In genomic region chr19:45997365-45997764, GRCm38 (mm10) we compare ENCODE assay signal across 8 mouse cellular contexts. TPM values are rescaled to one million over a fixed set of nuclear protein-coding genes. Genes with fewer than 3 reads are reported as not detected.
DNase-seq lines count a peak whose midpoint lies in the region; ATAC-seq and TF ChIP-seq lines count a peak whose summit lies in the region.

No protein-coding gene starts in this region.

- peak overlapping the region; percentile 90 for H3K27ac ChIP-seq in heart, adult 2 months
- H3K27ac ChIP-seq in CH12.LX (ENCODE audit: insufficient read depth, low read depth), result peak overlapping the region; percentile 46; the same call in 1 of the 2 replicates
- no peak overlapping the region for H3K27ac ChIP-seq in forebrain, embryonic 16.5 days (ENCODE audit: low read length)
- H3K27ac ChIP-seq in macrophage, result peak overlapping the region; percentile 55

- TF ChIP-seq CTCF in heart, adult 2 months (IDR thresholded peaks at IDR 0.05), result no peak
- TF ChIP-seq CTCF in CH12.LX (conservative IDR thresholded peaks at IDR 0.05 in 1 of 2, IDR thresholded peaks at IDR 0.05 in 1 of 2; ENCODE audit: low read depth in 2 of 2, low read length in 2 of 2), result no peak

- no peak for TF ChIP-seq RAD21 in CH12.LX (IDR thresholded peaks at IDR 0.05; ENCODE audit: low read depth, low read length)

- peak overlapping the region; percentile 67 for H3K4me2 ChIP-seq in CH12.LX (ENCODE audit: insufficient read depth, low read depth, poor library complexity, severe bottlenecking)
- H3K4me2 ChIP-seq in forebrain, embryonic 16.5 days (ENCODE audit: low read length), result peak overlapping the region; percentile 66

- peak overlapping the region; percentile 95; the same call in 1 of the 2 replicates for H3K9ac ChIP-seq in heart, adult 2 months (ENCODE audit: low read depth, low read length)
- H3K9ac ChIP-seq in CH12.LX (ENCODE audit: insufficient read depth, low read depth), result peak overlapping the region; percentile 75
- H3K9ac ChIP-seq in forebrain, embryonic 16.5 days (replicated peaks; ENCODE audit: low read depth, low read length), result peak overlapping the region; percentile 90

- intact Hi-C loops in heart, adult 2 months (cut with DNase I), result no loop called here
- intact Hi-C loops in heart, postnatal 14 days (cut with DNase I), result no loop called here

- no peak for ATAC-seq in forebrain, embryonic 16.5 days

- H3K4me3 ChIP-seq in heart, adult 2 months, result peak overlapping the region; percentile 82
- H3K4me3 ChIP-seq in CH12.LX (replicated peaks in 1 of 3; ENCODE audit: low read depth in 2 of 3, low read length in 2 of 3, poor library complexity in 1 of 3) (peak overlapping the region; percentile 55 to 77 (median 63)), macrophage (ENCODE audit: inconsistent target) (peak overlapping the region; percentile 55)
- peak overlapping the region; percentile 84 for H3K4me3 ChIP-seq in forebrain, embryonic 16.5 days (replicated peaks; ENCODE audit: low read length)

- dilution Hi-C loops in CH12.LX (cut with MboI; ENCODE audit: extremely low pct_ligation_motif_present, extremely low pct_unique_long_range_greater_than_20kb, low sequenced_read_pairs), result no loop called here

- no peak for TF ChIP-seq EP300 in heart, adult 2 months (IDR thresholded peaks at IDR 0.05; ENCODE audit: insufficient read depth, low read depth, low read length)
- TF ChIP-seq EP300 in CH12.LX (IDR thresholded peaks at IDR 0.05; ENCODE audit: low read length), result no peak

- H3K9me3 ChIP-seq in CH12.LX (replicated peaks; ENCODE audit: low read length), result peaks cover 9% of the 10 kb centered on the region
- H3K9me3 ChIP-seq in forebrain, embryonic 16.5 days (ENCODE audit: control insufficient read depth, low read length), result no peaks in the 10 kb centered on the region

- H3K4me1 ChIP-seq in heart, adult 2 months (ENCODE audit: control insufficient read depth, insufficient read depth, low read length), result peaks cover 2% of the 10 kb centered on the region
- H3K4me1 ChIP-seq in CH12.LX (ENCODE audit: control insufficient read depth in 1 of 2, insufficient read depth in 2 of 2), result peaks cover 4 to 18% of the 10 kb centered on the region in 2 experiments; a peak in 3 of 4 replicates
- peaks cover 5% of the 10 kb centered on the region for H3K4me1 ChIP-seq in forebrain, embryonic 16.5 days (replicated peaks; ENCODE audit: control insufficient read depth, insufficient read depth, low read length)

- DNase-seq in heart, adult 2 months, result no peak
- no peak for DNase-seq in heart, postnatal 14 days
- peak; percentile 29 for DNase-seq in CH12.LX (ENCODE audit: extremely low read depth)
- DNase-seq in thymus, postnatal 4 days, result no peak
- DNase-seq in gastrocnemius, postnatal 25 days, result no peak
- no peak for DNase-seq in layer of hippocampus, adult 18-20 months (ENCODE audit: low spot score in 2 of 2)

- H3K79me2 ChIP-seq in heart, adult 2 months (replicated peaks; ENCODE audit: control insufficient read depth, insufficient read depth, low read length), result no peaks in the 10 kb centered on the region
- H3K79me2 ChIP-seq in CH12.LX (replicated peaks; ENCODE audit: control insufficient read depth, extremely low read depth, insufficient read depth, poor library complexity, severe bottlenecking), result peaks cover 4% of the 10 kb centered on the region; the same call in 1 of the 2 replicates
- H3K79me2 ChIP-seq in macrophage (ENCODE audit: inconsistent target), result peaks cover 39% of the 10 kb centered on the region; the same call in 1 of the 2 replicates

- TF ChIP-seq POLR2A in heart, adult 2 months (IDR thresholded peaks at IDR 0.05; ENCODE audit: insufficient read depth, low read depth, low read length), result no peak
- TF ChIP-seq POLR2A in CH12.LX (IDR thresholded peaks at IDR 0.05; ENCODE audit: low read depth, low read length), result no peak

- no peaks in the 10 kb centered on the region for H3K36me3 ChIP-seq in heart, adult 2 months (ENCODE audit: control insufficient read depth, insufficient read depth, low read length)
- H3K36me3 ChIP-seq in CH12.LX (replicated peaks in 1 of 2; ENCODE audit: control insufficient read depth in 1 of 2, insufficient read depth in 1 of 2, low read length in 1 of 2), result peaks cover 0 to 3% of the 10 kb centered on the region in 2 experiments
- H3K36me3 ChIP-seq in forebrain, embryonic 16.5 days (ENCODE audit: control insufficient read depth, insufficient read depth), result no peaks in the 10 kb centered on the region
- no peaks in the 10 kb centered on the region for H3K36me3 ChIP-seq in macrophage (ENCODE audit: inconsistent target)

- in situ Hi-C loops in CH12.LX (cut with MboI; ENCODE audit: low pct_ligation_motif_present, low pct_unique_long_range_greater_than_20kb, low sequenced_read_pairs), result no loop called here

- no peaks in the 10 kb centered on the region for H3K27me3 ChIP-seq in heart, adult 2 months (ENCODE audit: control insufficient read depth, insufficient read depth, low read length)
- H3K27me3 ChIP-seq in CH12.LX (replicated peaks), result no peaks in the 10 kb centered on the region
- no peaks in the 10 kb centered on the region for H3K27me3 ChIP-seq in forebrain, embryonic 16.5 days (replicated peaks; ENCODE audit: control insufficient read depth, insufficient read depth, low read length)

- WGBS in heart, adult 2 months, result 47% methylated on average over 5 of the region's 5 CpGs
- WGBS in forebrain, embryonic 16.5 days, result 63% methylated on average over 5 of the region's 5 CpGs
- WGBS in macrophage (ENCODE audit: missing documents), result 45% methylated on average over 5 of the region's 5 CpGs

TF ChIP-seq in CH12.LX, 34 proteins besides CTCF, POLR2A, EP300 and RAD21 (continues in another document):
- TF ChIP-seq MAZ (IDR thresholded peaks at IDR 0.05; ENCODE audit: low read depth, low read length) (no peak), ZNF384 (IDR thresholded peaks at IDR 0.05; ENCODE audit: low read depth, low read length) (no peak)

RNA-seq across cellular contexts. Expression of gene Armh3, which starts 0.9 kb away (rescaled TPM):
- 10 to 100 TPM; 13.9 to 14.6 TPM for total RNA-seq in heart, adult 2 months (2021)
- polyA plus RNA-seq in heart, adult 2 months (2012; rRNA removed), result 14.2 and 21.6 TPM in 2 replicates
- total RNA-seq in heart, postnatal 14 days (2021), result 10 to 100 TPM; 12.9 to 16.5 TPM
- total RNA-seq in CH12.LX (2012; rRNA removed) (1.9 and 2.2 TPM in 2 replicates), CH12.LX (2014; rRNA removed) (1.1 and 1.3 TPM in 2 replicates)
- polyA plus RNA-seq in CH12.LX (2012; ENCODE audit: insufficient read length, low read depth) (4.3 and 4.9 TPM in 2 replicates), macrophage (2018) (9.3 to 14.2 TPM (median 10.7 TPM) in 3 replicates)
- 23.8 and 25.3 TPM in 2 replicates for polyA plus RNA-seq in forebrain, embryonic 16.5 days (2015; fragmentation: Nextera tagmentation; extraction: Ambion mirVana)
- total RNA-seq in macrophage (2018; cell fraction: chromatin; rRNA removed), result 10 to 100 TPM; 34.8 to 90.3 (median 60.6) TPM
- total RNA-seq in macrophage (2018; cell fraction: cytosol; rRNA removed), result 10 to 100 TPM in 20 of 26 experiments, 1 to 10 TPM in 6; 7.4 to 14.5 (median 10.9) TPM
- 10 to 100 TPM; 13.8 to 56.2 (median 26.6) TPM for total RNA-seq in macrophage (2018; cell fraction: nucleus; rRNA removed)
- 10 to 100 TPM; 10.2 TPM for total RNA-seq in gastrocnemius, postnatal 25 days (2021)
- total RNA-seq in layer of hippocampus, adult 18-20 months (2021), result 10 to 100 TPM; 18.4 to 19.3 TPM

RNA-seq across cellular contexts. Expression of gene Hps6, which starts 5.9 kb away (rescaled TPM):
- total RNA-seq in heart, adult 2 months (2021), result 1 to 10 TPM; 5.2 to 5.6 TPM
- polyA plus RNA-seq in heart, adult 2 months (2012; rRNA removed), result 3.6 and 4.0 TPM in 2 replicates
- 1 to 10 TPM; 6.3 to 6.5 TPM for total RNA-seq in heart, postnatal 14 days (2021)
- total RNA-seq in CH12.LX (2012; rRNA removed), result 10.5 and 10.6 TPM in 2 replicates
- 6.0 and 6.7 TPM in 2 replicates for total RNA-seq in CH12.LX (2014; rRNA removed)
- 5.1 and 5.8 TPM in 2 replicates for polyA plus RNA-seq in CH12.LX (2012; ENCODE audit: insufficient read length, low read depth)
- polyA plus RNA-seq in forebrain, embryonic 16.5 days (2015; fragmentation: Nextera tagmentation; extraction: Ambion mirVana), result 3.4 and 3.7 TPM in 2 replicates
- total RNA-seq in macrophage (2018; cell fraction: chromatin; rRNA removed), result 10 to 100 TPM in 3 of 26 experiments, 1 to 10 TPM in 23; 2.3 to 11.7 (median 6.8) TPM
- 10 to 100 TPM in 7 of 26 experiments, 1 to 10 TPM in 19; 5.4 to 13.8 (median 8.9) TPM for total RNA-seq in macrophage (2018; cell fraction: cytosol; rRNA removed)
- 10 to 100 TPM in 8 of 26 experiments, 1 to 10 TPM in 18; 4.7 to 18.3 (median 8.8) TPM for total RNA-seq in macrophage (2018; cell fraction: nucleus; rRNA removed)
- polyA plus RNA-seq in macrophage (2018), result 5.1 to 9.8 TPM (median 9.4 TPM) in 3 replicates
- 1 to 10 TPM; 2.7 to 3.9 TPM for total RNA-seq in gastrocnemius, postnatal 25 days (2021)
- 1 to 10 TPM; 7.5 to 9.7 TPM for total RNA-seq in layer of hippocampus, adult 18-20 months (2021)

RNA-seq across cellular contexts. Expression of gene Pprc1, which starts 47.3 kb away (rescaled TPM):
- 10 to 100 TPM; 15.0 to 18.3 TPM for total RNA-seq in heart, adult 2 months (2021)
- polyA plus RNA-seq in heart, adult 2 months (2012; rRNA removed), result 11.7 and 15.4 TPM in 2 replicates
- 10 to 100 TPM; 13.8 to 14.1 TPM for total RNA-seq in heart, postnatal 14 days (2021)
- total RNA-seq in CH12.LX (2012; rRNA removed), result 21.2 and 26.1 TPM in 2 replicates
- total RNA-seq in CH12.LX (2014; rRNA removed), result 9.2 and 13.0 TPM in 2 replicates
- polyA plus RNA-seq in CH12.LX (2012; ENCODE audit: insufficient read length, low read depth), result 65.0 and 68.7 TPM in 2 replicates
- 21.8 and 25.9 TPM in 2 replicates for polyA plus RNA-seq in forebrain, embryonic 16.5 days (2015; fragmentation: Nextera tagmentation; extraction: Ambion mirVana)
- 100 to 1,000 TPM in 8 of 26 experiments, 10 to 100 TPM in 18; 39.0 to 165 (median 87.4) TPM for total RNA-seq in macrophage (2018; cell fraction: chromatin; rRNA removed)
- 10 to 100 TPM in 25 of 26 experiments, 1 to 10 TPM in 1; 9.7 to 26.8 (median 18.4) TPM for total RNA-seq in macrophage (2018; cell fraction: cytosol; rRNA removed)
- 100 to 1,000 TPM in 1 of 26 experiments, 10 to 100 TPM in 25; 32.4 to 133 (median 55.7) TPM for total RNA-seq in macrophage (2018; cell fraction: nucleus; rRNA removed)
- polyA plus RNA-seq in macrophage (2018), result 13.1 to 26.2 TPM (median 15.9 TPM) in 3 replicates
- total RNA-seq in gastrocnemius, postnatal 25 days (2021), result 10 to 100 TPM; 12.5 to 13.7 TPM
- 10 to 100 TPM; 31.0 to 36.6 TPM for total RNA-seq in layer of hippocampus, adult 18-20 months (2021)

RNA-seq across cellular contexts. Expression of gene Ldb1, which starts 47.6 kb away (rescaled TPM):
- 10 to 100 TPM; 39.2 to 46.3 TPM for total RNA-seq in heart, adult 2 months (2021)
- 94.1 and 96.3 TPM in 2 replicates for polyA plus RNA-seq in heart, adult 2 months (2012; rRNA removed)
- 10 to 100 TPM; 54.4 to 61.0 TPM for total RNA-seq in heart, postnatal 14 days (2021)
- total RNA-seq in CH12.LX (2012; rRNA removed) (56.9 and 63.1 TPM in 2 replicates), CH12.LX (2014; rRNA removed) (59.2 and 67.6 TPM in 2 replicates)
- polyA plus RNA-seq in CH12.LX (2012; ENCODE audit: insufficient read length, low read depth) (114 and 120 TPM in 2 replicates), macrophage (2018) (59.8 to 83.3 TPM (median 73.3 TPM) in 3 replicates)
- polyA plus RNA-seq in forebrain, embryonic 16.5 days (2015; fragmentation: Nextera tagmentation; extraction: Ambion mirVana), result 120 and 130 TPM in 2 replicates
- total RNA-seq in macrophage (2018; cell fraction: chromatin; rRNA removed), result 100 to 1,000 TPM in 15 of 26 experiments, 10 to 100 TPM in 11; 34.5 to 266 (median 130) TPM
- total RNA-seq in macrophage (2018; cell fraction: cytosol; rRNA removed), result 10 to 100 TPM; 34.0 to 73.6 (median 58.4) TPM
- total RNA-seq in macrophage (2018; cell fraction: nucleus; rRNA removed), result 100 to 1,000 TPM in 10 of 26 experiments, 10 to 100 TPM in 16; 31.1 to 202 (median 91.8) TPM
- total RNA-seq in gastrocnemius, postnatal 25 days (2021), result 10 to 100 TPM; 15.5 to 16.5 TPM
- 100 to 1,000 TPM; 122 to 123 TPM for total RNA-seq in layer of hippocampus, adult 18-20 months (2021)
